Mouse (Mus musculus): ENCODE measurements around the gene Vsnl1.

The Vsnl1 gene

GRCm38 (mm10) chr12:11277207-11277606 is 159.2 kb downstream of the Vsnl1 start:
- DNase-seq (ENCODE audit: low spot score in 2 of 2) = no peak

DNA sequence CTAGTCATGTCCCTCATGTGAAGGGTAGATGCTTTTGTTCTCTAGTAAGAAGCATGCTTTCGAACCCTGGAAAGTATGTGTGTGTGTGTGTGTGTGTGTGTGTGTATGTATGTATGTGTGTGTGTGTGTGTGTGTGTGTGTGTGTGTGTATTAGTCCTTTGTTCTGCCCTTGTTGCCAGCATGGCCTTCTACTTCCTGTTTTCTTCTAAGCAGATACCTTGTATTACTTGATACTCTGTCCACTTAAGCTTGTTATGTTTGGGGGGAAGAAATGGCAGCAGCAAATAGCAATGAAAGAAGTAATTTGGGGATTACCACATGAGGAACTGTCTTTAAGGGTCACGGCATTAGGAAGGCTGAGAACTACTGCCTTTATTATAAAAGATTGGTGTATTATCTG is 159.8 kb downstream of the Vsnl1 start:
- no peak for DNase-seq (ENCODE audit: low spot score in 2 of 2)
